Mouse (Mus musculus) ovary, postnatal 36 days (tissue): ENCODE measurements around the gene Iqgap2.

Experiments used
- DNase-seq: peaks from one replicate; pipeline ENCODE4 v3.0.0; 2022; ENCODE audit warnings: low spot score, mixed read lengths

The Iqgap2 gene

DNA sequence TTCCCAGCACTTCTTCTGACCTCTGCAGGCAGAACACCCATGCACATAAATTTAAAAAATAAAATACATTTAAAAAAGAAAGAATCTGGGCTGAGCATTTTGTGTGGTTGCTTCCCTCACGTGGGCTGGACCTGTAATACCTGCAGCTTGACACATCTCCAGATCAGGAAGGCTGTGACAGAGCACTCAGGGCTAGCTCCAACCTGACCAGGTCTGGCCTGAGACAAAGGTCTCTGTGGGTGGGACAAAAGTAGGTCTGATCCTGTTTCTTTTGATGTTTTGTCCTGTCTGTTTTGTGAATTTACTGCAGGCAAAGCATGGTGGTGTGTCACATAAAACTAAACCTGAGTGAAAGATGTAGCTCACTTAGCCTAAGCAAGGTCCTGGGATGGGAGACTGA, 309.9 kb downstream of the Iqgap2 start:
- DNase-seq = no peak

- no peak for DNase-seq
Observed at GRCm38 (mm10) chr13:95578016-95578697, 313.6 kb downstream of the Iqgap2 start.
